Mouse (Mus musculus) C2C12 (cell line): ENCODE measurements around the gene Ccdc27. TPM values are rescaled to one million over a fixed set of nuclear protein-coding genes. Genes with fewer than 3 reads are reported as not detected.

Source experiments
- H3K27me3 ChIP-seq: one replicate; pipeline ENCODE4 v1.6.1; 2011; ENCODE audit not compliant: control insufficient read depth, insufficient read depth, insufficient read length
- H3K36me3 ChIP-seq: one replicate; pipeline ENCODE4 v1.6.1; 2011; ENCODE audit not compliant: control insufficient read depth, insufficient read depth
- H3K4me3 ChIP-seq: one replicate; pipeline ENCODE4 v1.5.1; 2011; ENCODE audit warnings: mild to moderate bottlenecking, control low read depth; ENCODE audit not compliant: poor library complexity, insufficient read depth, severe bottlenecking
- H3K79me2 ChIP-seq: one replicate; pipeline ENCODE4 v1.6.1; 2011; ENCODE audit not compliant: control insufficient read depth, insufficient read depth
- H3K79me3 ChIP-seq: one replicate; pipeline ENCODE4 v1.6.1; 2011; ENCODE audit warnings: low read depth, control low read depth
- H3ac ChIP-seq: one replicate; pipeline ENCODE3; 2011; ENCODE audit warnings: low read depth; ENCODE audit not compliant: control insufficient read depth, insufficient read length
- CEBPB ChIP-seq: IDR thresholded peaks from one replicate; pipeline ENCODE4 v1.6.1; 2011; ENCODE audit warnings: low read depth, mild to moderate bottlenecking, control low read depth, moderate library complexity
- CTCF ChIP-seq: IDR thresholded peaks from one replicate; pipeline ENCODE4 v1.5.1; 2011; ENCODE audit not compliant: control insufficient read depth, insufficient read depth, insufficient read length
- FOSL1 ChIP-seq: IDR thresholded peaks from one replicate; pipeline ENCODE4 v1.8.0; 2011; ENCODE audit warnings: mild to moderate bottlenecking, low read length; ENCODE audit not compliant: poor library complexity, insufficient read depth, severe bottlenecking
- MAX ChIP-seq: IDR thresholded peaks from one replicate; pipeline ENCODE4 v1.6.1; 2011; ENCODE audit warnings: mild to moderate bottlenecking, control low read depth
- MYOD1 ChIP-seq: IDR thresholded peaks from one replicate; pipeline ENCODE4 v1.6.1; 2011; ENCODE audit warnings: low read depth; ENCODE audit not compliant: control insufficient read depth, insufficient read length
- MYOG ChIP-seq: IDR thresholded peaks from one replicate; pipeline ENCODE4 v1.6.1; 2011; ENCODE audit not compliant: control insufficient read depth, insufficient read length; ENCODE audit errors: extremely low read depth
- USF1 ChIP-seq: IDR thresholded peaks from one replicate; pipeline ENCODE4 v1.6.1; 2011; ENCODE audit warnings: low read depth, mild to moderate bottlenecking, control low read depth, moderate library complexity
- polyA plus RNA-seq: library from polyadenylated mRNA; unstranded; fragments of >200 nt; fragmentation: generic; extraction: Trizol; gene quantifications from one replicate; pipeline ENCODE4 v1.2.1, GENCODE M21; 2012; ENCODE audit warnings: missing spikeins

Gene Ccdc27
- polyA plus RNA-seq, 1 experiment: not detected

- Histone ChIP-seq H3K4me3 (no peak overlapping the region), H3K27me3 (no peaks in the 10 kb centered on the region), H3K36me3 (no peaks in the 10 kb centered on the region), H3K79me3 (no peaks in the 10 kb centered on the region), H3ac (no peak overlapping the region), H3K79me2 (no peaks in the 10 kb centered on the region)
- no peak for TF ChIP-seq MAX
- no peak for TF ChIP-seq CEBPB
- TF ChIP-seq USF1: no peak
- TF ChIP-seq CTCF: no peak
- TF ChIP-seq FOSL1: no peak
- no peak for TF ChIP-seq MYOD1
- no peak for TF ChIP-seq MYOG
Measured at GRCm38 (mm10) chr4:154051401-154051800, 8.9 kb upstream of the Ccdc27 start.

GRCm38 (mm10) chr4:154045837-154046236 lies 3.4 kb upstream of the Ccdc27 start:
- Histone ChIP-seq H3K36me3 (no peaks in the 10 kb centered on the region), H3K79me3 (no peaks in the 10 kb centered on the region), H3K27me3 (peaks cover 12% of the 10 kb centered on the region), H3ac (no peak overlapping the region), H3K4me3 (no peak overlapping the region), H3K79me2 (no peaks in the 10 kb centered on the region)
- TF ChIP-seq MYOD1 (no peak), CTCF (no peak), CEBPB (no peak), MYOG (no peak), FOSL1 (no peak), MAX (no peak), USF1 (no peak)

GRCm38 (mm10) chr4:154037123-154037522 lies 5.4 kb downstream of the Ccdc27 start:
- TF ChIP-seq CTCF: no peak
- TF ChIP-seq CEBPB: no peak
- TF ChIP-seq USF1: no peak
- no peak for TF ChIP-seq FOSL1
- TF ChIP-seq MYOD1: no peak
- TF ChIP-seq MAX: no peak
- TF ChIP-seq MYOG: no peak

GRCm38 (mm10) chr4:154028646-154029045 lies 13.8 kb downstream of the Ccdc27 start:
- TF ChIP-seq USF1 (no peak), FOSL1 (no peak), MAX (no peak), MYOD1 (no peak), CTCF (no peak), MYOG (no peak), CEBPB (no peak)
- peaks cover 35% of the 10 kb centered on the region for H3K27me3 ChIP-seq
- H3K79me2 ChIP-seq: no peaks in the 10 kb centered on the region
- no peak overlapping the region for H3K4me3 ChIP-seq
- H3ac ChIP-seq: no peak overlapping the region
- H3K36me3 ChIP-seq: no peaks in the 10 kb centered on the region
- no peaks in the 10 kb centered on the region for H3K79me3 ChIP-seq

More at GRCm38 (mm10) chr4:154037123-154037522, 5.4 kb downstream of the Ccdc27 start:
- no peaks in the 10 kb centered on the region for H3K36me3 ChIP-seq
- H3K27me3 ChIP-seq: peaks cover 52% of the 10 kb centered on the region
- no peak overlapping the region for H3K4me3 ChIP-seq
- H3K79me2 ChIP-seq: no peaks in the 10 kb centered on the region
- no peak overlapping the region for H3ac ChIP-seq
- no peaks in the 10 kb centered on the region for H3K79me3 ChIP-seq

GRCm38 (mm10) chr4:154028066-154028465 lies 14.4 kb downstream of the Ccdc27 start:
- Histone ChIP-seq H3K79me3 (no peaks in the 10 kb centered on the region), H3K27me3 (peaks cover 29% of the 10 kb centered on the region), H3ac (no peak overlapping the region), H3K79me2 (no peaks in the 10 kb centered on the region), H3K4me3 (no peak overlapping the region), H3K36me3 (no peaks in the 10 kb centered on the region)
- TF ChIP-seq CTCF (no peak), MAX (no peak), FOSL1 (no peak), MYOD1 (no peak), MYOG (no peak), CEBPB (no peak), USF1 (no peak)

- H3K79me2 ChIP-seq: no peaks in the 10 kb centered on the region
- no peak overlapping the region for H3ac ChIP-seq
- H3K4me3 ChIP-seq: no peak overlapping the region
- no peaks in the 10 kb centered on the region for H3K79me3 ChIP-seq
- TF ChIP-seq CEBPB: no peak
- TF ChIP-seq MYOG: no peak
- TF ChIP-seq MYOD1: no peak
- no peak for TF ChIP-seq USF1
- TF ChIP-seq FOSL1: no peak
- TF ChIP-seq CTCF: no peak
- no peak for TF ChIP-seq MAX
- H3K27me3 ChIP-seq: peaks cover 15% of the 10 kb centered on the region
- peaks cover 3% of the 10 kb centered on the region for H3K36me3 ChIP-seq
Measured at GRCm38 (mm10) chr4:154026441-154026761, 16.1 kb downstream of the Ccdc27 start.
